Mouse (Mus musculus): Measurements from ENCODE around the gene Slc6a11. TPM values are rescaled to one million over a fixed set of nuclear protein-coding genes. Genes with fewer than 3 reads are reported as not detected.

The Slc6a11 gene
- polyA plus RNA-seq, 1 experiment from 2014 or later: 34.0 TPM

DNA sequence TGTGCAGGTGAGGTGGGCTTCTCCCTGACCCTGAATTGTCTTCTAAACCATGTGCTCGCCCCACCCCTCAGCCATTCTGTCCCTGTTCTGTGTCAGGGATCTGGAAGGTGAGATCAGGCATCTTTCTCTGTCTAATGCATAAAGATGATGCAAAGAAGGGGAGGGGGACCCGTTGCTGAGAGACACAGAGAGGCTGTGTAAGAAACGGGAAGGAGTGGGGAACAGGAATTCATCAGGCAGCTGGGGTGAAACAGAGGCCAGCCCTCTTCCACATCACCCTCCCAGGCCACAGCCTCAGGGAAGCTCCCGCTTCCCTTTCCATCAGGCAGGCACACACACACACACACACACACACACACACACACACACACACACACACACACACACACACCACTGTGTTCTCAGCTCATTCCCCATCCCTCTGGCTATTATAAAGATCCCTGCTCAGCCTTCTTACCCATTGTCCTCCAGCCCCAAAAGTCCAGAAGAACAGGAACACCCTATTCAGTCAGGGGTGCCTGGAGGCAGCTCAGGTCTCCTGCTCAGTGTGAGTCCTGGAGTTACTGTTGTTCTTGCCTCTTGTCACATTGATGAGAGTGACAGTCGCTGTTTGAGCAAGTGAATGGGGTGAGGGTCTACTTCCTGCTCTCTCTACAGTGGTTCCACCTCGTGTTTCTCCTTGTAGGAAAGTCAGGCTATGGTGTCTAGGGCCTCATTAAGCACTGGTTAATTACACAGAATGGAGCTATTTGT is 108.0 kb downstream of the Slc6a11 start:
- peak overlapping the region; percentile 62 for H3K27ac ChIP-seq
- H3K4me1 ChIP-seq: peaks cover 20% of the 10 kb centered on the region
- H3K36me3 ChIP-seq (replicated peaks): no peaks in the 10 kb centered on the region
- 17% methylated on average over 6 of the region's 6 CpGs for WGBS
- H3K4me2 ChIP-seq: no peak overlapping the region
- H3K4me3 ChIP-seq: no peak overlapping the region
- H3K27me3 ChIP-seq (replicated peaks): no peaks in the 10 kb centered on the region
- ATAC-seq (replicated peaks): peak; percentile 78
- H3K9me3 ChIP-seq: no peaks in the 10 kb centered on the region
- H3K9ac ChIP-seq: no peak overlapping the region

- Histone ChIP-seq H3K4me2 (no peak overlapping the region), H3K27me3 (replicated peaks) (no peaks in the 10 kb centered on the region), H3K9me3 (no peaks in the 10 kb centered on the region), H3K9ac (no peak overlapping the region), H3K4me3 (no peak overlapping the region), H3K4me1 (peaks cover 3% of the 10 kb centered on the region; the same call in 1 of the 2 replicates), H3K36me3 (replicated peaks) (no peaks in the 10 kb centered on the region), H3K27ac (no peak overlapping the region)
- WGBS: 70% methylated on average over 11 of the region's 11 CpGs
- no peak for ATAC-seq (replicated peaks)
Measured at GRCm38 (mm10) chr6:114245665-114246064, 114.6 kb downstream of the Slc6a11 start.

DNA sequence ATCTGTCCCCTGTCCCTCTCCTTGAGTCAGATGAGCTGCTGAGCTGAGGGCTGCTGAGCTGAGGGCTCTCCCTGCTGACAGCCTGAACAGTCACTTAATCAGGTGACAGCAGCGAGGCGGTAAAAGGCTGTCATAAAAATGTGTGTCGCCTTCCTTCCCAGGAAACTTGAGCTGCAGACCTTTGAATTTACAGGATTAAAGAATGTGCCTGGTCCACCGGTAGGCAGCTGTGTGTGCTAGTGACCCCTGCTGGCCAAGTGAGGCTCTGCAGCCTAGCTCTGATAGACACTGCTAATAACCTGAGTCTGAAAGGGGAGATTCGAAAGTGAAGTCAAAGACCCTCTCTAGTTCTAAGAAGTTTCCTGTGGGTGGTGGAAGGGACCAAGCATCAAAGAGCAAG is 119.3 kb downstream of the Slc6a11 start:
- Histone ChIP-seq H3K36me3 (replicated peaks) (no peaks in the 10 kb centered on the region), H3K9me3 (no peaks in the 10 kb centered on the region), H3K4me3 (no peak overlapping the region), H3K27ac (peak overlapping the region; percentile 67), H3K27me3 (replicated peaks) (no peaks in the 10 kb centered on the region), H3K4me1 (peaks cover 3% of the 10 kb centered on the region; the same call in 1 of the 2 replicates), H3K4me2 (no peak overlapping the region), H3K9ac (no peak overlapping the region)
- WGBS: 6% methylated on average over 5 of the region's 5 CpGs
- peak; percentile 63 for ATAC-seq (replicated peaks)

DNA sequence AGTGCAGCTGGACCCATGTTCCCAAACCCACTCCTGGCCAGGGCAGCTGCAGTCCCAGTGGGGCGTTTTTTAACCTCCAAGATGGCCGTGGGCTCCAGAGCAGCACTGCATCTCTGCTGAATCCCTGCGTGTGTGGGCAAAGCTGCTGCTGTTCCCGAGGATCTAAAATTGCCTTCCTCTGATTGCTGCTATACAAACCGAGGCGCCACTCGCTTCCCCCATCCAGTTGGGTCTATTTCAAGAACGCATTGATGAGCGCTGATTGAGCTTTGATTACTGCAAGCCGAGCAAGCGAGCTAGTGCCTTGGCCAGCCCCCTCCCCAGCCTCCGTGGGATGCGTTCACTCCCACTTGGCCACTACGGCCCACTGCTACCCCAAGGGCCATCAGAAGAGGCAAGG is 123.9 kb downstream of the Slc6a11 start:
- H3K9me3 ChIP-seq: no peaks in the 10 kb centered on the region
- H3K4me1 ChIP-seq: peaks cover 33% of the 10 kb centered on the region
- no peak overlapping the region for H3K4me3 ChIP-seq
- no peak overlapping the region for H3K9ac ChIP-seq
- no peak for ATAC-seq (replicated peaks)
- H3K36me3 ChIP-seq (replicated peaks): no peaks in the 10 kb centered on the region
- H3K27me3 ChIP-seq (replicated peaks): no peaks in the 10 kb centered on the region
- H3K4me2 ChIP-seq: no peak overlapping the region
- no peak overlapping the region for H3K27ac ChIP-seq
- 77% methylated on average over 14 of the region's 14 CpGs for WGBS

DNA sequence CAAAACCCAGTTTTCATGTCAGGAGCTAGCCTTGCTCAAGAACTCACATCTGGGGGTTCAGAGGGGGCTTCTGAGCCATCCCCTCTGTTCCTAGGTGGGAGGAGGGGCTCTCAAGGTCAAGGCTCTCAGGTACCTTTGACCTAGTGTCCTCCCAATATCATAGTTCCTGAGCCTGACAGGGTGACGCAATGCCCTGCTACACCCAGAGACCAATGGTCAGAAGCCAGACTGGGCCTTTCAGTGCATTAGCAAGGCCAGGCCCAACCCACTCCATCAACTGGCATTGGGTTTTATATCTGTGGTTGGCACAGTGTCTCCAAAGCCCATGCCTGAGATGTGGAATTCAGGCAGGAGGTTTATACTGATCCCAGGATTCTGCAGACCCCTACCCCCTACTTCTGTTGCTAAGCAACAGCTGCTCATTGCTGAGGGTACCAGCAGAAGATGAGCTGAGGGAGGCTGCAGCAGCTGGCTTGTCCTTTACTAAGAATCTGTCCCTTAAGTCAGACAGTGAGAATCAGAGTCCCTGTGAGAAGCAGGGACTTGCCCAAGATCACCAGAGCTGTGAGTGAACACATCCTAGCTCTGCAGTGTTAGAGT is 126.8 kb downstream of the Slc6a11 start:
- 75% methylated on average over 1 of the region's 1 CpGs for WGBS
- no peak overlapping the region for H3K4me3 ChIP-seq
- no peak overlapping the region for H3K4me2 ChIP-seq
- H3K9me3 ChIP-seq: no peaks in the 10 kb centered on the region
- H3K36me3 ChIP-seq (replicated peaks): no peaks in the 10 kb centered on the region
- H3K4me1 ChIP-seq: peaks cover 46% of the 10 kb centered on the region
- no peaks in the 10 kb centered on the region for H3K27me3 ChIP-seq (replicated peaks)
- ATAC-seq (replicated peaks): peak; percentile 72
- peak overlapping the region; percentile 70 for H3K27ac ChIP-seq
- no peak overlapping the region for H3K9ac ChIP-seq

GRCm38 (mm10) chr6:114258661-114259193 is 127.7 kb downstream of the Slc6a11 start:
- Histone ChIP-seq H3K27ac (peak overlapping the region; percentile 70), H3K4me3 (no peak overlapping the region), H3K27me3 (replicated peaks) (no peaks in the 10 kb centered on the region), H3K9ac (no peak overlapping the region), H3K9me3 (no peaks in the 10 kb centered on the region), H3K4me1 (peaks cover 47% of the 10 kb centered on the region), H3K36me3 (replicated peaks) (no peaks in the 10 kb centered on the region), H3K4me2 (no peak overlapping the region)
- 25% methylated on average over 3 of the region's 3 CpGs for WGBS
- peak; percentile 35 for ATAC-seq (replicated peaks)

- H3K27me3 ChIP-seq (replicated peaks): no peaks in the 10 kb centered on the region
- H3K4me1 ChIP-seq: peaks cover 60% of the 10 kb centered on the region
- no peak overlapping the region for H3K4me2 ChIP-seq
- H3K9ac ChIP-seq: no peak overlapping the region
- no peaks in the 10 kb centered on the region for H3K36me3 ChIP-seq (replicated peaks)
- ATAC-seq (replicated peaks): 0 out of 2 replicates have a peak, but pooled peaks have one; percentile 12
- no peaks in the 10 kb centered on the region for H3K9me3 ChIP-seq
- H3K4me3 ChIP-seq: no peak overlapping the region
- no peak overlapping the region for H3K27ac ChIP-seq
- 43% methylated on average over 6 of the region's 6 CpGs for WGBS
Measured at GRCm38 (mm10) chr6:114261609-114262008, 130.6 kb downstream of the Slc6a11 start.

- H3K36me3 ChIP-seq (replicated peaks): no peaks in the 10 kb centered on the region
- H3K4me1 ChIP-seq: peaks cover 37% of the 10 kb centered on the region
- no peaks in the 10 kb centered on the region for H3K9me3 ChIP-seq
- H3K9ac ChIP-seq: no peak overlapping the region
- H3K27me3 ChIP-seq (replicated peaks): no peaks in the 10 kb centered on the region
- ATAC-seq (replicated peaks): no peak
- no peak overlapping the region for H3K4me3 ChIP-seq
- peak overlapping the region; percentile 2 for H3K27ac ChIP-seq
- 57% methylated on average over 3 of the region's 3 CpGs for WGBS
- no peak overlapping the region for H3K4me2 ChIP-seq
Measured at GRCm38 (mm10) chr6:114264010-114264409, 133.0 kb downstream of the Slc6a11 start.

DNA sequence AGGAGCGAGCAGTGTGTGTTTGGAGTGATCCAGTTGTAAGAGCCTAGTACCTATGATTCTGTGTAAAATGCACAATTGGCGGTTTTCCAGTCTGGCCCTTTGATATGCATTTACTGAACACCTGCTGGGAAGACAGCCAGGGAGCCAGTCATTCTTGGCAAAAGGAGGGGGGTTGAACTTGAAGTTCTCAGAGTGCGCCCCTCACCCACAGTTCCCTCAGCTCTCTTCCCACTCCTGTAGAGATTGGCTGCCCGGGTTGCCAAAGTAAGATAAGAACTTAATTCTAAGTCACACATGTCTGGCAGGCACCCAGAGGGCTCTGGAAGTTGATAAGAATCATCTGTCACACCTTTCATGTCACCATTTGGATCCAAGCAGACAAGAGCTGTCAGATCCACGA is 133.4 kb downstream of the Slc6a11 start:
- no peak for ATAC-seq (replicated peaks)
- Histone ChIP-seq H3K27ac (peak overlapping the region; percentile 2; the same call in 1 of the 2 replicates), H3K36me3 (replicated peaks) (no peaks in the 10 kb centered on the region), H3K9me3 (no peaks in the 10 kb centered on the region), H3K4me1 (peaks cover 33% of the 10 kb centered on the region), H3K27me3 (replicated peaks) (no peaks in the 10 kb centered on the region), H3K9ac (no peak overlapping the region), H3K4me2 (no peak overlapping the region), H3K4me3 (no peak overlapping the region)
- WGBS: 53% methylated on average over 5 of the region's 5 CpGs

DNA sequence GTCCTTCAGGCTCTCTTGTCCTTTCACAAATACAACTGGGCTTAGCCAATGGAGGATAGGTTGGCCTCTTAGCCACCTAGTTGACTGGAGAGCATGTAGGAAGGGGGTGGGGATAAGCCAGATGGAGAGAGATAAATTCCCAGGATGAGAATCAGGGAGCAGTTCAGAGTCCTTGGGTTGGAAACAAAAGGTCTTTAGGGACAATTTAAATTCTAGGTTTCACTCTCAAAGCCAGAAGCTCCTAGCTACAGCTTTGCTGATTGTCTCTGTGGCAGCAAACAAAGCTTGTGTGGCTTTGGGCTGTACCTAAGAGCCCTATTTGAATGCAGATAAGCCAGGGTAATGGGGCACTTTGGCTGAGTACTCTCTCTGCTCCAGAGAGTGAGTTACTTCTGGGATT is 135.2 kb downstream of the Slc6a11 start:
- Histone ChIP-seq H3K36me3 (replicated peaks) (no peaks in the 10 kb centered on the region), H3K27me3 (replicated peaks) (no peaks in the 10 kb centered on the region), H3K9ac (no peak overlapping the region), H3K4me2 (no peak overlapping the region), H3K4me1 (peaks cover 23% of the 10 kb centered on the region), H3K27ac (no peak overlapping the region), H3K4me3 (no peak overlapping the region), H3K9me3 (no peaks in the 10 kb centered on the region)
- no peak for ATAC-seq (replicated peaks)

GRCm38 (mm10) chr6:114267979-114268378 is 136.9 kb downstream of the Slc6a11 start:
- 31% methylated on average over 4 of the region's 4 CpGs for WGBS
- H3K36me3 ChIP-seq (replicated peaks): no peaks in the 10 kb centered on the region
- H3K4me2 ChIP-seq: no peak overlapping the region
- H3K27me3 ChIP-seq (replicated peaks): no peaks in the 10 kb centered on the region
- ATAC-seq (replicated peaks): no peak
- H3K4me3 ChIP-seq: no peak overlapping the region
- H3K9me3 ChIP-seq: no peaks in the 10 kb centered on the region
- peaks cover 15% of the 10 kb centered on the region for H3K4me1 ChIP-seq
- H3K9ac ChIP-seq: no peak overlapping the region
- no peak overlapping the region for H3K27ac ChIP-seq

DNA sequence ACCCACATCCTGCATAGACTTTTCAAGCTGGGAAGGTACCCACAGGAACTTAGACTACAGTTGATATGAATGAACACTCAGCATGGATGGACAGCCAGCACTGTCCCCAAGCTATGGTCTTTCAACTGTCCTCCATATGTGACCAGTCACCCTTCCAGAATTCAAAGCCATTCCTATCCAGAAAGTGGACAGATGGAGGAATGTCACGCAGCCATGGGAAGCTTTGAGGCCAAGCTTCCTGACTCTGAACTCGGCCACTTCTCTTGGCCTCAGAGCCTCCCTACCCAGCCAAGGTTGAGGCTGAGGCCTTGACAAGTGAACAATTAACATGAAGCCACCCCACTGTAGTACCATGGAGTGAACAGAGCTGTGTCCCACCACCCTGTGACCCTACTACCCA is 138.5 kb downstream of the Slc6a11 start:
- no peak overlapping the region for H3K4me3 ChIP-seq
- H3K27me3 ChIP-seq (replicated peaks): no peaks in the 10 kb centered on the region
- H3K4me1 ChIP-seq: peaks cover 17% of the 10 kb centered on the region
- no peak overlapping the region for H3K9ac ChIP-seq
- no peak overlapping the region for H3K4me2 ChIP-seq
- WGBS: 79% methylated on average over 2 of the region's 2 CpGs
- H3K27ac ChIP-seq: no peak overlapping the region
- no peak for ATAC-seq (replicated peaks)
- H3K36me3 ChIP-seq (replicated peaks): no peaks in the 10 kb centered on the region
- H3K9me3 ChIP-seq: no peaks in the 10 kb centered on the region

- no peak overlapping the region for H3K4me3 ChIP-seq
- H3K4me2 ChIP-seq: no peak overlapping the region
- no peaks in the 10 kb centered on the region for H3K9me3 ChIP-seq
- no peak overlapping the region for H3K27ac ChIP-seq
- no peak for ATAC-seq (replicated peaks)
- 67% methylated on average over 5 of the region's 5 CpGs for WGBS
- no peak overlapping the region for H3K9ac ChIP-seq
- H3K36me3 ChIP-seq (replicated peaks): no peaks in the 10 kb centered on the region
- H3K4me1 ChIP-seq: peaks cover 17% of the 10 kb centered on the region
- H3K27me3 ChIP-seq (replicated peaks): no peaks in the 10 kb centered on the region
Measured at GRCm38 (mm10) chr6:114270799-114271198, 139.8 kb downstream of the Slc6a11 start.

Data from midbrain, embryonic 15.5 days (tissue).